Mouse (Mus musculus) heart, postnatal 4 days (tissue): Measurements from ENCODE around the gene Prkcz. TPM values are rescaled to one million over a fixed set of nuclear protein-coding genes. Genes with fewer than 3 reads are reported as not detected.

ENCODE experiments used
- DNase-seq: peaks from one replicate; pipeline ENCODE4 v3.0.0; 2021
- total RNA-seq, 2 experiments: library from RNA; stranded (reverse); gene quantifications; 2 replicates each; pipeline ENCODE4 v1.2.3; 2021

Prkcz gene
- total RNA-seq, 2 experiments from 2014 or later, result 2.0 to 2.1 TPM

GRCm38 (mm10) chr4:155308679-155309078 is 52.5 kb downstream of the Prkcz start:
- DNase-seq, result no peak

GRCm38 (mm10) chr4:155308068-155308467 is 53.1 kb downstream of the Prkcz start:
- peak; percentile 93 for DNase-seq

GRCm38 (mm10) chr4:155307591-155307990 is 53.6 kb downstream of the Prkcz start:
- DNase-seq, result no peak

- no peak for DNase-seq
Measured at GRCm38 (mm10) chr4:155306356-155307242, 54.6 kb downstream of the Prkcz start.

- DNase-seq, result no peak
Measured at GRCm38 (mm10) chr4:155305531-155306031, 55.6 kb downstream of the Prkcz start.

GRCm38 (mm10) chr4:155304508-155305096 is 56.6 kb downstream of the Prkcz start:
- DNase-seq, result no peak

- no peak for DNase-seq
Measured at GRCm38 (mm10) chr4:155301965-155302364, 59.2 kb downstream of the Prkcz start.

- no peak for DNase-seq
Measured at GRCm38 (mm10) chr4:155301098-155301447, 60.1 kb downstream of the Prkcz start.

- no peak for DNase-seq
Measured at GRCm38 (mm10) chr4:155300421-155301097, 60.6 kb downstream of the Prkcz start.

GRCm38 (mm10) chr4:155298826-155299225 is 62.3 kb downstream of the Prkcz start:
- no peak for DNase-seq

- DNase-seq, result peak; percentile 59
Measured at GRCm38 (mm10) chr4:155297057-155297456, 64.1 kb downstream of the Prkcz start.

GRCm38 (mm10) chr4:155295996-155296395 is 65.2 kb downstream of the Prkcz start:
- DNase-seq, result no peak

GRCm38 (mm10) chr4:155295026-155295590 is 66.1 kb downstream of the Prkcz start:
- peak; percentile 47 for DNase-seq

- no peak for DNase-seq
Measured at GRCm38 (mm10) chr4:155294381-155294780, 66.8 kb downstream of the Prkcz start.

- DNase-seq, result no peak
Measured at GRCm38 (mm10) chr4:155292863-155293262, 68.3 kb downstream of the Prkcz start.

- DNase-seq, result no peak
Measured at GRCm38 (mm10) chr4:155290045-155290444, 71.1 kb downstream of the Prkcz start.

GRCm38 (mm10) chr4:155288586-155288985 is 72.6 kb downstream of the Prkcz start:
- DNase-seq, result no peak

GRCm38 (mm10) chr4:155287713-155288112 is 73.4 kb downstream of the Prkcz start:
- DNase-seq, result no peak

GRCm38 (mm10) chr4:155286090-155286489 is 75.1 kb downstream of the Prkcz start:
- DNase-seq, result no peak

GRCm38 (mm10) chr4:155284521-155285379 is 76.4 kb downstream of the Prkcz start:
- peak; percentile 19 for DNase-seq

GRCm38 (mm10) chr4:155283585-155283984 is 77.6 kb downstream of the Prkcz start:
- no peak for DNase-seq

GRCm38 (mm10) chr4:155283001-155283503 is 78.1 kb downstream of the Prkcz start:
- DNase-seq, result peak; percentile 54
